Mouse (Mus musculus) myocyte (in vitro differentiated cells): ENCODE data around the gene Sectm1b. TPM values are rescaled to one million over a fixed set of nuclear protein-coding genes. Genes with fewer than 3 reads are reported as not detected.

Experiments used
- H3K27me3 ChIP-seq: one replicate; pipeline ENCODE4 v1.6.1; 2011; ENCODE audit not compliant: control insufficient read depth, insufficient read depth, insufficient read length
- H3K36me3 ChIP-seq: one replicate; pipeline ENCODE4 v1.6.1; 2011; ENCODE audit not compliant: control insufficient read depth, insufficient read depth
- H3K4me2 ChIP-seq: one replicate; pipeline ENCODE4 v1.6.1; 2011; ENCODE audit warnings: low read depth, control low read depth
- H3K4me3 ChIP-seq: one replicate; pipeline ENCODE4 v1.5.1; 2011; ENCODE audit warnings: mild to moderate bottlenecking, control low read depth, moderate library complexity
- H3K79me2 ChIP-seq: one replicate; pipeline ENCODE4 v1.6.1; 2011; ENCODE audit not compliant: control insufficient read depth, insufficient read depth
- H3ac ChIP-seq: one replicate; pipeline ENCODE4 v1.6.1; 2011; ENCODE audit not compliant: control insufficient read depth, insufficient read length
- CEBPB ChIP-seq: IDR thresholded peaks from 2 replicates; pipeline ENCODE4 v1.6.1; 2011; ENCODE audit warnings: mild to moderate bottlenecking, moderate library complexity; ENCODE audit not compliant: poor library complexity, insufficient read depth, severe bottlenecking
- E2F4 ChIP-seq: IDR thresholded peaks from one replicate; pipeline ENCODE4 v1.6.1; 2011; ENCODE audit warnings: mild to moderate bottlenecking, control low read depth, moderate library complexity; ENCODE audit not compliant: insufficient read depth
- MAX ChIP-seq: IDR thresholded peaks from one replicate; pipeline ENCODE4 v1.6.1; 2011; ENCODE audit warnings: low read depth, mild to moderate bottlenecking, control low read depth
- MYOD1 ChIP-seq, 3 experiments: IDR thresholded peaks; one replicate each; pipeline ENCODE4 v1.6.1; 2011; ENCODE audit warnings: control low read depth in 2 of 3, low read depth in 2 of 3, mild to moderate bottlenecking in 2 of 3, moderate library complexity in 1 of 3; ENCODE audit not compliant: insufficient read length in 2 of 3, control insufficient read depth in 1 of 3
- MYOG ChIP-seq, 3 experiments: IDR thresholded peaks; one replicate each; pipeline ENCODE4 v1.6.1; 2011; ENCODE audit warnings: control low read depth in 2 of 3, low read depth in 2 of 3, mild to moderate bottlenecking in 2 of 3; ENCODE audit not compliant: insufficient read length in 2 of 3, control insufficient read depth in 1 of 3, insufficient read depth in 1 of 3
- POLR2A ChIP-seq: IDR thresholded peaks from one replicate; pipeline ENCODE4 v1.6.1; 2011; ENCODE audit warnings: low read depth, mild to moderate bottlenecking, control low read depth, moderate library complexity; ENCODE audit not compliant: insufficient read length
- POLR2AphosphoS2 ChIP-seq: IDR thresholded peaks from one replicate; pipeline ENCODE4 v1.6.1; 2011; ENCODE audit warnings: low read depth, control low read depth; ENCODE audit not compliant: insufficient read length
- REST ChIP-seq: IDR thresholded peaks from one replicate; pipeline ENCODE4 v1.6.1; 2011; ENCODE audit warnings: mild to moderate bottlenecking, control low read depth, moderate library complexity; ENCODE audit not compliant: insufficient read depth, insufficient read length
- SRF ChIP-seq: IDR thresholded peaks from one replicate; pipeline ENCODE4 v1.6.1; 2011; ENCODE audit warnings: low read depth; ENCODE audit not compliant: control insufficient read depth, insufficient read length
- TCF12 ChIP-seq: IDR thresholded peaks from one replicate; pipeline ENCODE4 v1.6.1; 2011; ENCODE audit warnings: mild to moderate bottlenecking, control low read depth; ENCODE audit not compliant: poor library complexity, insufficient read depth, severe bottlenecking
- TCF3 ChIP-seq: IDR thresholded peaks from one replicate; pipeline ENCODE4 v1.6.1; 2011; ENCODE audit warnings: low read depth, control low read depth; ENCODE audit not compliant: insufficient read length
- USF1 ChIP-seq: IDR thresholded peaks from one replicate; pipeline ENCODE4 v1.6.1; 2011; ENCODE audit warnings: low read depth, mild to moderate bottlenecking, control low read depth, moderate library complexity
- polyA plus RNA-seq: library from polyadenylated mRNA; unstranded; fragments of >200 nt; fragmentation: generic; extraction: Trizol; gene quantifications from one replicate; pipeline ENCODE4 v1.2.1, GENCODE M21; 2012; ENCODE audit warnings: missing spikeins

Gene Sectm1b
- polyA plus RNA-seq, 1 experiment: not detected

DNA sequence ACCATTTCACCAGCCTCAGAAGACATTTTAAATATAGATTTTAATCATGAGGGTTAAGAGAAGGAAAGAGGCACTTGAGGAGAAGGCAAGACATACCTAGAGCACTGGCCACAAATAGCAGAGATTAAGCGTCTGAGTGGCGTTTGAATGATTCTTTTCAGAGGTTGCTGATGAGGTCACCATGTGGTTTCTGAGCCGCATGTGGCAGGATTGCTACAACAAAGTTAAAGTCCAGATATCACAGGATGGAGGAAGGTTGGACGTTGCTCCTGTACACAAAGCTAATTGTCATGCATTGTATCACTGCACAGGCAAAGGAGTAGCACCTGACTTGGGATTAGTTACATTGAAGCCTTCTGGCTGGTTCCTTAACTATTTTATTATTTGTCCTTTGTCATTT is 22.9 kb upstream of the Sectm1b start:
- no peaks in the 10 kb centered on the region for H3K27me3 ChIP-seq
- H3ac ChIP-seq: no peak overlapping the region
- peak overlapping the region; percentile 44 for H3K4me2 ChIP-seq
- no peaks in the 10 kb centered on the region for H3K36me3 ChIP-seq
- no peaks in the 10 kb centered on the region for H3K79me2 ChIP-seq
- H3K4me3 ChIP-seq: no peak overlapping the region
- no peak for TF ChIP-seq REST
- 0 out of 2 replicates have a peak, but pooled peaks have one; percentile 40 for TF ChIP-seq CEBPB

DNA sequence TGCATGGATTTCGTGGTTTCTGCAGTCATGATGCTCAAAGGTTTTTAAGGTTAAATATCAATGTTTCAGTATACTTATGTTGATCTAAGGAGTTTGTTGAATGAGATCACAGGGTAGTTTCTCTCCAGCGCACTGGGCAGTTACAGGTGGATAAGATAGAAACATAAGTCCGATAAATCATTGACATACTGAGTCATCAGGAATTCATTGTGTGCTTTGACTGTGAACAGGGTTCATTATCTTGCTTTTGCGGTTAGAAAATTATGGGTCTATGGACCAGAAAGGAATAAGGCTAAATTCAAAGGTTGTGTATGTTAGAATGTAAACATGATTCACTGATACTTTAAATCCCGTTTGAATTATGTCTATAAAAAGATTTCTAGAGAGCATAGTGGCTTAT is 21.8 kb upstream of the Sectm1b start:
- H3K79me2 ChIP-seq: no peaks in the 10 kb centered on the region
- no peak overlapping the region for H3K4me3 ChIP-seq
- no peak overlapping the region for H3ac ChIP-seq
- peak overlapping the region; percentile 44 for H3K4me2 ChIP-seq
- TF ChIP-seq REST (no peak), SRF (no peak), POLR2AphosphoS2 (no peak), CEBPB (no peak), TCF3 (no peak), E2F4 (no peak), MYOD1 (IDR thresholded peaks at IDR 0.05; ENCODE audit: control insufficient read depth in 1 of 3, insufficient read length in 2 of 3, low read depth in 2 of 3) (no peak), MYOG (IDR thresholded peaks at IDR 0.05; ENCODE audit: control insufficient read depth in 1 of 3, insufficient read depth in 1 of 3, insufficient read length in 2 of 3, low read depth in 2 of 3) (no peak), USF1 (no peak), POLR2A (no peak), MAX (no peak), TCF12 (no peak)
- no peaks in the 10 kb centered on the region for H3K36me3 ChIP-seq
- H3K27me3 ChIP-seq: no peaks in the 10 kb centered on the region

DNA sequence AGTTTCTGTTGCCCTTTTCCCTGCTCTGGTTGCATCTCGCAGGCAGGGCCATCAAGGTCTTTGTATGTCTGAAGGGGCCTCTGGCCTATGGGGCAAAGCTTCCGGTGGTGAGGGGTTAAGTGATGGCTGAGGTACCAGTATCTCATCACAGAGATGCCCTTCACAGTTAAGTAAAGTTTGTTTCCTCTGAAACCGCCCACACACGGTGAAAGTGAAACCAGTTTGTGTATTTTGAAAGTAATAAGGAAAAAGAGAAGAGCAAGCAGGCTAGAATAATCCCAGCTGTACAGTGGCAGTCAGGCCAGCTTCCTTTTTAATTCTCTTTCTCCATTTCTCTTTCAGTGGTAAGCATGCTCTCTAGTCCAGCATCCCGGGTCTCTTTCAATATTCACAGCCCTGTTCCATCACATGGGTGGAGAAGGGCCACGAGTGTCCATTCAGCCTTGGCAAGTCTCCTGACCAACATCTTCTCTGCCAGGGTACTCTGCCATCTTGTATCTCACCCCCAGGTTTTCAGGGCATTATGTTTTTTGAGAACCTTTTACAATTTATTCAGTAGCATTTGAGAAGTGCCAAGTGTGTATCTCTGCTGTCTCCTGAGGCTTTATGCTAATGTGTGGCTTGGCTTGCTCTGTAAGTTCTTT is 19.6 kb upstream of the Sectm1b start:
- Histone ChIP-seq H3K36me3 (no peaks in the 10 kb centered on the region), H3ac (no peak overlapping the region), H3K4me3 (no peak overlapping the region)

DNA sequence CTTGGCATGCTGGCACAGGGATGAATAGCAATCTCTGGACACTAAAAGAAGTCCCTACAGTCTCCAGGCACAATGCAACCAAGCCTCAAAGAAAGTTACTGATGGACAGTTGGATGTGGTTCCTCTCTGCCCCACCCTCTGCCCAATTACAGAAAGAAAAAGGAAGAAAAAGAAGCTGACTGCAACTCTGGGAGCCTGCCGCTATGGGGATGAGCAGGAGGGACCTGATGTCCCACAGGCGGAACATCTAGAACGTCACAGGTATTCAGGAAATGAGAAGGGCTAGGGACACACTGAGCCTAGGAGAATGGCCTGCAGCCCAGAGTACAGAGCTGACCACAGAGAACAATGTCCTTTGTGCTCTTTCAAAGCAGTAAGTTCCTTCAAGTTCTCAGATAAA is 18.9 kb upstream of the Sectm1b start:
- H3K27me3 ChIP-seq: peaks cover 7% of the 10 kb centered on the region
- H3ac ChIP-seq: no peak overlapping the region
- no peak for TF ChIP-seq SRF
- no peak for TF ChIP-seq CEBPB
- no peak for TF ChIP-seq POLR2A
- no peak for TF ChIP-seq MYOG (IDR thresholded peaks at IDR 0.05; ENCODE audit: control insufficient read depth in 1 of 3, insufficient read depth in 1 of 3, insufficient read length in 2 of 3, low read depth in 2 of 3)
- no peak for TF ChIP-seq POLR2AphosphoS2
- no peak for TF ChIP-seq USF1
- no peak for TF ChIP-seq MYOD1 (IDR thresholded peaks at IDR 0.05; ENCODE audit: control insufficient read depth in 1 of 3, insufficient read length in 2 of 3, low read depth in 2 of 3)
- no peak for TF ChIP-seq TCF12
- TF ChIP-seq MAX: no peak
- H3K4me3 ChIP-seq: no peak overlapping the region
- H3K4me2 ChIP-seq: no peak overlapping the region
- no peaks in the 10 kb centered on the region for H3K79me2 ChIP-seq
- H3K36me3 ChIP-seq: no peaks in the 10 kb centered on the region

More for the DNA sequence above, 19.6 kb upstream of the Sectm1b start:
- Histone ChIP-seq H3K79me2 (no peaks in the 10 kb centered on the region), H3K4me2 (peak overlapping the region; percentile 59), H3K27me3 (peaks cover 7% of the 10 kb centered on the region)
- no peak for TF ChIP-seq TCF3
- no peak for TF ChIP-seq REST
- no peak for TF ChIP-seq TCF12
- no peak for TF ChIP-seq POLR2A
- no peak for TF ChIP-seq MAX
- no peak for TF ChIP-seq CEBPB
- no peak for TF ChIP-seq MYOG (IDR thresholded peaks at IDR 0.05; ENCODE audit: control insufficient read depth in 1 of 3, insufficient read depth in 1 of 3, insufficient read length in 2 of 3, low read depth in 2 of 3)

DNA sequence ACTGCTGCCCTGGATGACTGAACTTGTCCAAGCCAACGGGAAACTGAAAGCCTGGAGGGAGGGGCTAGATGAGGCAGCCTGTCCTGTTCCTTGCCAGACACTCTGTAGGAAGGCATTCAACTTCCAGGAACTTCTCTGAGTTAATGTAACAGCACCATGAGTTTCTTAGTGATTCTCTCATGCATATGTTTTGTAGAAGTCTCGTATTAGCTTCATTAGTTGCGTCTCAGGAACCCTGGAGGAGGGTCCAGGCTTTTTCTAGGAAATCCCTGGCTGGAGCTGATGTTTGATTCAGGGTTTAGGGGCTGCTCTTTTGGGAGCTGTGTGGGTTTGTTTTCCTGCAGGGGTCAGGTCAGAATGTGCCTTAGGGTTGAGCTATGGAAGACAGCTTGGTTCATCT is 17.8 kb upstream of the Sectm1b start, which contains the start of gene Sectm1a:
Sectm1a (minus strand) TSS at position 101 of the 400 bp plus-strand sequence.
- H3ac ChIP-seq: no peak within 1 kb of the TSS
- H3K36me3 ChIP-seq: no peaks in the 10 kb centered on the region
- no peaks in the 10 kb centered on the region for H3K79me2 ChIP-seq
- H3K4me3 ChIP-seq: no peak within 1 kb of the TSS
- TF ChIP-seq SRF (no peak), MAX (no peak), MYOG (IDR thresholded peaks at IDR 0.05; ENCODE audit: control insufficient read depth in 1 of 3, insufficient read depth in 1 of 3, insufficient read length in 2 of 3, low read depth in 2 of 3) (no peak)
- H3K27me3 ChIP-seq: peaks cover 11% of the 10 kb centered on the region
- no peak within 1 kb of the TSS for H3K4me2 ChIP-seq
